Comparison of ENCODE assay signal across 16 mouse cellular contexts in genomic region chr4:13298212-13298611, GRCm38 (mm10).
DNase-seq lines count a peak whose midpoint lies in the region; ATAC-seq and TF ChIP-seq lines count a peak whose summit lies in the region.
"Had no signal": no experiment of that assay in that cellular context is flagged by ENCODE, and none has a peak within 500 bp of the region (broad histone marks: within the 10 kb centered on the region; RNA-seq: fewer than 3 reads in every experiment).

No protein-coding gene starts in this region.

- ATAC-seq in midbrain, embryonic 11.5 days (ENCODE audit: low FRiP score): peak; percentile 64; the same call in 1 of the 2 replicates
- ATAC-seq in midbrain, postnatal 0 days (ENCODE audit: low FRiP score): no peak
- ATAC-seq in forebrain, embryonic 14.5 days: 0 out of 2 replicates have a peak, but pooled peaks have one; percentile 40
- peak; percentile 74 for ATAC-seq in neural tube, embryonic 14.5 days (ENCODE audit: low read depth)
- no peak for ATAC-seq in liver, postnatal 0 days
- ATAC-seq in liver, embryonic 11.5 days (replicated peaks; ENCODE audit: low FRiP score): no peak
- ATAC-seq: intestine, postnatal 0 days had no signal

- TF ChIP-seq EP300 in liver, postnatal 0 days (IDR thresholded peaks at IDR 0.05; ENCODE audit: low read depth): no peak

- no peaks in the 10 kb centered on the region for H3K9me3 ChIP-seq in midbrain, embryonic 11.5 days (ENCODE audit: control insufficient read depth, low read length)
- no peaks in the 10 kb centered on the region for H3K9me3 ChIP-seq in midbrain, postnatal 0 days (ENCODE audit: low read length)
- H3K9me3 ChIP-seq in forebrain, embryonic 14.5 days (replicated peaks; ENCODE audit: control insufficient read depth, low read length): no peaks in the 10 kb centered on the region
- no peaks in the 10 kb centered on the region for H3K9me3 ChIP-seq in limb, embryonic 10.5 days (replicated peaks)
- no peaks in the 10 kb centered on the region for H3K9me3 ChIP-seq in neural tube, embryonic 14.5 days (ENCODE audit: control insufficient read depth, low read length)
- H3K9me3 ChIP-seq in liver, postnatal 0 days (ENCODE audit: low read length): no peaks in the 10 kb centered on the region
- H3K9me3 ChIP-seq in liver, embryonic 11.5 days (ENCODE audit: control insufficient read depth, low read length): no peaks in the 10 kb centered on the region
- H3K9me3 ChIP-seq: G1E had no signal

- WGBS in midbrain, embryonic 11.5 days: 68% methylated on average over 7 of the region's 7 CpGs
- 43% methylated on average over 7 of the region's 7 CpGs for WGBS in midbrain, postnatal 0 days
- WGBS in forebrain, embryonic 14.5 days: 48% methylated on average over 7 of the region's 7 CpGs
- 24% methylated on average over 7 of the region's 7 CpGs for WGBS in limb, embryonic 10.5 days
- 26% methylated on average over 7 of the region's 7 CpGs for WGBS in neural tube, embryonic 14.5 days
- WGBS in liver, postnatal 0 days (ENCODE audit: insufficient replicate concordance): 76% methylated on average over 7 of the region's 7 CpGs
- WGBS in liver, embryonic 11.5 days: 67% methylated on average over 7 of the region's 7 CpGs

- no peak overlapping the region for H3K4me2 ChIP-seq in midbrain, embryonic 11.5 days
- no peak overlapping the region for H3K4me2 ChIP-seq in midbrain, postnatal 0 days (ENCODE audit: low read depth, low read length, poor library complexity, severe bottlenecking)
- H3K4me2 ChIP-seq in forebrain, embryonic 14.5 days (ENCODE audit: low read length): no peak overlapping the region
- no peak overlapping the region for H3K4me2 ChIP-seq in neural tube, embryonic 14.5 days (ENCODE audit: low read depth, low read length)
- H3K4me2 ChIP-seq in liver, postnatal 0 days (ENCODE audit: low read depth, low read length): no peak overlapping the region
- no peak overlapping the region for H3K4me2 ChIP-seq in liver, embryonic 11.5 days

- no peaks in the 10 kb centered on the region for H3K36me3 ChIP-seq in midbrain, embryonic 11.5 days (ENCODE audit: control insufficient read depth, insufficient read depth, low read length)
- H3K36me3 ChIP-seq in midbrain, postnatal 0 days (ENCODE audit: insufficient read depth, low read length): no peaks in the 10 kb centered on the region
- no peaks in the 10 kb centered on the region for H3K36me3 ChIP-seq in forebrain, embryonic 14.5 days (ENCODE audit: control insufficient read depth, insufficient read depth, low read length)
- H3K36me3 ChIP-seq in limb, embryonic 10.5 days: no peaks in the 10 kb centered on the region
- H3K36me3 ChIP-seq in neural tube, embryonic 14.5 days (ENCODE audit: control insufficient read depth, insufficient read depth, low read length): no peaks in the 10 kb centered on the region
- no peaks in the 10 kb centered on the region for H3K36me3 ChIP-seq in liver, postnatal 0 days (replicated peaks; ENCODE audit: insufficient read depth, low read length)
- H3K36me3 ChIP-seq in liver, embryonic 11.5 days (ENCODE audit: control insufficient read depth, insufficient read depth, low read length): no peaks in the 10 kb centered on the region
- H3K36me3 ChIP-seq: G1E had no signal

- peaks cover 16% of the 10 kb centered on the region for H3K4me1 ChIP-seq in midbrain, embryonic 11.5 days (ENCODE audit: control insufficient read depth, insufficient read depth, low read length)
- no peaks in the 10 kb centered on the region for H3K4me1 ChIP-seq in midbrain, postnatal 0 days (ENCODE audit: insufficient read depth, low read length)
- peaks cover 3% of the 10 kb centered on the region for H3K4me1 ChIP-seq in forebrain, embryonic 14.5 days (ENCODE audit: control insufficient read depth, insufficient read depth, low read length)
- H3K4me1 ChIP-seq in limb, embryonic 10.5 days: peaks cover 16% of the 10 kb centered on the region
- no peaks in the 10 kb centered on the region; the same call in 1 of the 2 replicates for H3K4me1 ChIP-seq in neural tube, embryonic 14.5 days (ENCODE audit: control insufficient read depth, insufficient read depth, low read length)
- no peaks in the 10 kb centered on the region for H3K4me1 ChIP-seq in liver, postnatal 0 days (ENCODE audit: insufficient read depth)
- H3K4me1 ChIP-seq in liver, embryonic 11.5 days (replicated peaks; ENCODE audit: control insufficient read depth, insufficient read depth, low read length): no peaks in the 10 kb centered on the region

- H3K4me3 ChIP-seq in midbrain, embryonic 11.5 days (ENCODE audit: low read depth, low read length): no peak overlapping the region
- H3K4me3 ChIP-seq in midbrain, postnatal 0 days (ENCODE audit: low read depth, low read length): no peak overlapping the region
- H3K4me3 ChIP-seq in forebrain, embryonic 14.5 days (ENCODE audit: low read depth, low read length): no peak overlapping the region
- no peak overlapping the region for H3K4me3 ChIP-seq in limb, embryonic 10.5 days
- H3K4me3 ChIP-seq in neural tube, embryonic 14.5 days (ENCODE audit: low read depth, low read length): no peak overlapping the region
- H3K4me3 ChIP-seq in liver, postnatal 0 days (ENCODE audit: low read depth, low read length): no peak overlapping the region
- no peak overlapping the region for H3K4me3 ChIP-seq in liver, embryonic 11.5 days (ENCODE audit: low read depth, low read length)

- H3K27ac ChIP-seq in midbrain, embryonic 11.5 days (ENCODE audit: low read depth, low read length): no peak overlapping the region
- no peak overlapping the region for H3K27ac ChIP-seq in midbrain, postnatal 0 days (ENCODE audit: low read depth, low read length)
- no peak overlapping the region for H3K27ac ChIP-seq in forebrain, embryonic 14.5 days (ENCODE audit: low read depth, low read length)
- H3K27ac ChIP-seq in limb, embryonic 10.5 days: peak overlapping the region; percentile 70; the same call in 1 of the 2 replicates
- H3K27ac ChIP-seq in neural tube, embryonic 14.5 days (ENCODE audit: low read depth, low read length): no peak overlapping the region
- H3K27ac ChIP-seq in liver, postnatal 0 days (ENCODE audit: low read depth): no peak overlapping the region
- H3K27ac ChIP-seq in liver, embryonic 11.5 days (ENCODE audit: low read depth, low read length): no peak overlapping the region
- H3K27ac ChIP-seq: macrophage had no signal

- H3K27me3 ChIP-seq in midbrain, embryonic 11.5 days (ENCODE audit: control insufficient read depth, insufficient read depth, low read length): no peaks in the 10 kb centered on the region
- H3K27me3 ChIP-seq in midbrain, postnatal 0 days (ENCODE audit: insufficient read depth, low read length): no peaks in the 10 kb centered on the region
- no peaks in the 10 kb centered on the region for H3K27me3 ChIP-seq in forebrain, embryonic 14.5 days (replicated peaks; ENCODE audit: control insufficient read depth, insufficient read depth, low read length)
- no peaks in the 10 kb centered on the region for H3K27me3 ChIP-seq in limb, embryonic 10.5 days (ENCODE audit: low read depth, poor library complexity, severe bottlenecking)
- H3K27me3 ChIP-seq in neural tube, embryonic 14.5 days (ENCODE audit: control insufficient read depth, insufficient read depth, low read length): no peaks in the 10 kb centered on the region
- H3K27me3 ChIP-seq in liver, postnatal 0 days (ENCODE audit: insufficient read depth, low read length): no peaks in the 10 kb centered on the region
- no peaks in the 10 kb centered on the region for H3K27me3 ChIP-seq in liver, embryonic 11.5 days (replicated peaks; ENCODE audit: control insufficient read depth, insufficient read depth, low read length)

- H3K9ac ChIP-seq in midbrain, embryonic 11.5 days (ENCODE audit: low read length): no peak overlapping the region
- H3K9ac ChIP-seq in midbrain, postnatal 0 days (replicated peaks; ENCODE audit: low read length, poor library complexity, severe bottlenecking): no peak overlapping the region
- H3K9ac ChIP-seq in forebrain, embryonic 14.5 days (ENCODE audit: low read length): no peak overlapping the region
- no peak overlapping the region for H3K9ac ChIP-seq in neural tube, embryonic 14.5 days (replicated peaks; ENCODE audit: low read depth, low read length)
- H3K9ac ChIP-seq in liver, postnatal 0 days (replicated peaks): no peak overlapping the region
- no peak overlapping the region for H3K9ac ChIP-seq in liver, embryonic 11.5 days (ENCODE audit: low read depth, low read length)

- DNase-seq in midbrain, embryonic 11.5 days (ENCODE audit: low spot score, missing footprints): no peak
- no peak for DNase-seq in midbrain, postnatal 0 days (ENCODE audit: low spot score)
- peak; percentile 45 for DNase-seq in forebrain, embryonic 14.5 days (ENCODE audit: low spot score)
- peak; percentile 50 for DNase-seq in limb, embryonic 10.5 days (ENCODE audit: low spot score)
- DNase-seq in adrenal gland, postnatal 10 days: no peak
- DNase-seq in liver, postnatal 0 days: no peak
- DNase-seq in liver, embryonic 11.5 days (ENCODE audit: low spot score): no peak
- DNase-seq: cerebellum, adult 11 months; heart, adult 18-20 months; heart, postnatal 10 days; kidney, postnatal 25 days; thymus, postnatal 25 days had no signal

- no peak for TF ChIP-seq CTCF in midbrain, postnatal 0 days (IDR thresholded peaks at IDR 0.05)
- no peak for TF ChIP-seq CTCF in liver, postnatal 0 days (IDR thresholded peaks at IDR 0.05; ENCODE audit: low read depth)

Comparison
In these comparisons a context has a peak if more than half of its experiments do, and no peak if none do; other contexts are left out.
1. ATAC-seq: peak in midbrain, embryonic 11.5 days (single experiment), forebrain, embryonic 14.5 days (single experiment) and neural tube, embryonic 14.5 days (single experiment); none in midbrain, postnatal 0 days (single experiment), liver, postnatal 0 days (single experiment) and liver, embryonic 11.5 days (single experiment).
2. DNase-seq: peak in forebrain, embryonic 14.5 days (single experiment) and limb, embryonic 10.5 days (single experiment); none in midbrain, embryonic 11.5 days (single experiment), midbrain, postnatal 0 days (single experiment), adrenal gland, postnatal 10 days (single experiment), liver, postnatal 0 days (single experiment) and liver, embryonic 11.5 days (single experiment).